Mouse (Mus musculus): Measurements from ENCODE around the gene Eftud2.

Gene Eftud2

GRCm38 (mm10) chr11:102818121-102819020 lies 62.4 kb downstream of the Eftud2 start:
- no peak for DNase-seq

GRCm38 (mm10) chr11:102814881-102815280 lies 65.9 kb downstream of the Eftud2 start:
- DNase-seq, result no peak

- DNase-seq, result no peak
Observed at GRCm38 (mm10) chr11:102810721-102811485, 69.9 kb downstream of the Eftud2 start.

- no peak for DNase-seq
Observed at GRCm38 (mm10) chr11:102808246-102808645, 72.5 kb downstream of the Eftud2 start.

GRCm38 (mm10) chr11:102803453-102803852 lies 77.3 kb downstream of the Eftud2 start:
- no peak for DNase-seq

- DNase-seq, result no peak
Observed at GRCm38 (mm10) chr11:102794157-102794556, 86.6 kb downstream of the Eftud2 start.

GRCm38 (mm10) chr11:102791682-102792445 lies 88.9 kb downstream of the Eftud2 start:
- DNase-seq, result no peak
